Mouse (Mus musculus) megakaryocyte-erythroid progenitor cell, adult 5-6 weeks (primary cell): ENCODE results near the gene Anks1b. TPM values are rescaled to one million over a fixed set of nuclear protein-coding genes. Genes with fewer than 3 reads are reported as not detected.

ENCODE experiments used
- ATAC-seq: replicated peaks from 2 replicates; pipeline ENCODE4 v1.8.0; 2016; ENCODE audit warnings: mild to moderate bottlenecking, inconsistent platforms; ENCODE audit not compliant: severe bottlenecking, poor library complexity, low FRiP score, low TSS enrichment
- total RNA-seq, 2 experiments: library from RNA; stranded (forward) in 1 of 2; stranded (reverse) in 1 of 2; fragments of 200-1000, 215-1000 nt in 1 of 2; fragments of >200 nt in 1 of 2; fragmentation: Nextera tagmentation in 1 of 2; gene quantifications; 2 replicates each; pipeline ENCODE4 v1.2.3; 2014 to 2017

Anks1b gene
- total RNA-seq, 2 experiments from 2014 or later = not detected

GRCm38 (mm10) chr10:90329781-90330180 lies 456.5 kb downstream of the Anks1b start:
- no peak for ATAC-seq

DNA sequence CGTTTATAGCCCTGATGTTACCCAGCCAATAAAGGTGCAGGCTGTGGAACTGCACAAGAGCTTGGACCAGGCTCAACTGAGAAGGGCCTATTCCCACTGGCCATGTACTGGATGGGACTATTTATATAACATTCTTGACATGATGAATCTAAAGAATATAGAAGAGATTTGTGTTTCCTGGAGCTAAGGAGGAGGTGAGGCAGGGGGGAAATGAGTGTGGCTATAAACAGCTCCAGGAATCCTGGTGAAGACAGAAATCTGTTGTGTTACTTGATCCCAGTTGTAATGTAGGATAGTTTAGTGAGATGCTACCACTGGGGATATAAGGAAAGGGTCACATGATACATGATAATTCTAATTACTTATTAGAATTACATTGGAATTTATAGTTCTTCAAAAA lies 472.1 kb downstream of the Anks1b start:
- ATAC-seq = no peak

GRCm38 (mm10) chr10:90356258-90356657 lies 482.9 kb downstream of the Anks1b start:
- ATAC-seq = no peak

DNA sequence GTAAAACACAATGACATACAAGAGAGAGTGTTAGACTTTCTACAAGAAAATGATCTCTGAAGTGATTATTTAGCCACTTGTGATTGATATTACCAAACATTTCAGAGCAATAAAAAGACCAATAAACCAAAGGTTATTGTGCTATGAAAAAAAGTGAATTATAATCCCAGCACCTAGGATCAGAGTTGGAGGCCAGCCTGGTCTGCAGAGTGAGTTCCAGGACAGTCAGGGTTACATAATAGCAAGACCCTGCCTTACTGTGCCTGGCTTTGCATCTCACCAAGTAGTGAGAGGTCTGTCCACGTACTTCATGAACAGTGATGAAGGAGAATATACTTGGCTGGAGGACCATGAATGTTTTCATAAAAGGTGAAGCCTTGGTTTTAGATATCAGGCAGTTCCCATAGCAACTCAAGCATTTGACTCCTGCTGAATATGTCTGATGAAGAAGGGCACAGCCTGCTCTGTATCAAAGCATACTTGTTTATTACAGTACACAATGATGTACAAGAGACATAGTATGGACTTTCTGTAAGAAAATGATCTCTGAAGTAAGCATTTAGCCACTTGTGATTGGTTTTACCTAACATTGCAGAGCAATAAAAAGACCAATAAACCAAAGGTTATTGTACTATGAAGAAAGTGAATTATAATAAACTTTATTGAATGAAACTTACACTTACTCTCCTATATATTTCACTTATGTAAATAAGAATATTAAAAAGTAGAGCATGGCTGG lies 484.0 kb downstream of the Anks1b start:
- ATAC-seq = no peak

GRCm38 (mm10) chr10:90369015-90369414 lies 495.7 kb downstream of the Anks1b start:
- ATAC-seq = no peak

- ATAC-seq = no peak
Observed at GRCm38 (mm10) chr10:90370751-90371150, 497.4 kb downstream of the Anks1b start.

- 0 out of 2 replicates have a peak, but pooled peaks have one; percentile 61 for ATAC-seq
Observed at GRCm38 (mm10) chr10:90373469-90373868, 500.2 kb downstream of the Anks1b start.

GRCm38 (mm10) chr10:90376605-90377004 lies 503.3 kb downstream of the Anks1b start:
- no peak for ATAC-seq

DNA sequence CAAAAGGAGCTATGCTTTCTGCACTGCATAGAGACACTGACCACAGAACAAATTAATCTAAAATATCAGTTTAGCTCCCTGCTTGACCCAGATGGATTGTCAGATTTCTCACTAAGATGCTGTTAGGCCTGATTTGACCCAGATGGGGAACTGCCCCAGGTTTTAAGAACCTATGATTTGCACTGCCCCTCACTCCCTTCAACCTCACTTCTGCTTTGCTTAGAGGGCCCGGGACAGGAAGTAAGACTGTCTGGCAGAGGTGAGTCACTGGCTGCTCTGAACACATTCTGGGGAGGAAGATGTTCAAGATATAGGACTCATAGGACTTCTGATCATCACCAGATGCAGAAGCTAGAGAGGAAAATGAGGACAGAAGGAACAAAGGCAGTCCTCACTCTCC lies 506.8 kb downstream of the Anks1b start:
- no peak for ATAC-seq

- ATAC-seq = no peak
Observed at GRCm38 (mm10) chr10:90380704-90381339, 507.5 kb downstream of the Anks1b start.

DNA sequence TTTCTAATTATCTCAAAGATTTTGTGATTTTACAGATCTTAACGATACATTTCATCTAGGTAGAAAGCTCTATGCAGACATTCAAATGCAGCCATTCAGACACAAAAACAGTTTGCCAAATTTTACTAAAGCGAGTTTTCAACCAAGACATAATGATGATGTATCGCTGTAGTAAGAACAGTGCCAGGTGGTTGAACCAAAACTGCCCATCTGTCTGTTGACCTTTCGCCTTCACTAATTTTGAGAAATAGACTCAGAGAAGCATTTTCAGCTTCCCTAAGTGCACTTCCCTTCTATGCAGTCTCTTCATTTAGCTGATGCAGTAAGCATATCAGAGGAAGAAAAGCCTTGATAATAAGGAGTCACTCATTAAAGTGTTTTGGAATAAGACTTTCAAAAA lies 527.1 kb downstream of the Anks1b start:
- ATAC-seq = no peak

DNA sequence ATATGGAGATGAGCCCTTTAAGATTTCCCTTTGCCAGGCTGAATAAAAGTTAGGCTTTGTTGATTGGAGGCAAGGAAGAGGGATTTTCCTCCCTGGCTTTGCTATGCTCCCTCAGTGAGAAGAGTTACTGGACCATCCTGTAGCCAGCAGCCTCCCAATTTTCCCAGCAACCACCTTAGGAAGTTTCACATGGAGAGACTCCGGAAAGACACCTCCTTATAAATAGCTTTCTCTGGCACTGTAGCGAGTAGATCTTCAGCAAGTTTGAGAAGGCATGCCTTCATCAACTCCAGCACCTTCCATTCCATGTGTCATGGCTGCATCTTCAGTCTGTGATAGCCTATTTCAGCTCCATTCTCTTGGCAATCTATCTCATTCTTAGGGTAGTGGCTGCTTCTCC lies 535.2 kb downstream of the Anks1b start:
- ATAC-seq = no peak

GRCm38 (mm10) chr10:90431527-90431926 lies 558.2 kb downstream of the Anks1b start:
- ATAC-seq = no peak

- no peak for ATAC-seq
Observed at GRCm38 (mm10) chr10:90431974-90432373, 558.7 kb downstream of the Anks1b start.

DNA sequence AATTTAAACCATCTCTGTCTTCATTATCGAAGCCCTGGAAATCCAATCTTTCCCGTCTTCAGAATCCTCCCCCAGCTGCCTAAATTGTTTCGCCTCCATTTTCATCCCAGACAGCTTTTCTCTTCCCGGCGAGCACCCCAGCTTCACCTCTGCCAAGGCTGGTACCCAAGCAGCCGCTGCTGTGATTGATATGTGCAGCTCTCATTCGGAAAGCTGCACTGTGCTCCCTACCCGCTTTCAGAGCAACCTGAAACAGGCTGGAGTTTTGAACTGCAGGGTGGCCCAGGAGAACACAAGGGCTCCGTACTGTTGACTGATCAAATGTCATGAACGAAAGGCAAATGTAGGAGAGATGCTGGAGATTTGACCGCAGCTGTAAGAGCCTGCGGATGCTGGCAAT lies 559.2 kb downstream of the Anks1b start:
- no peak for ATAC-seq

DNA sequence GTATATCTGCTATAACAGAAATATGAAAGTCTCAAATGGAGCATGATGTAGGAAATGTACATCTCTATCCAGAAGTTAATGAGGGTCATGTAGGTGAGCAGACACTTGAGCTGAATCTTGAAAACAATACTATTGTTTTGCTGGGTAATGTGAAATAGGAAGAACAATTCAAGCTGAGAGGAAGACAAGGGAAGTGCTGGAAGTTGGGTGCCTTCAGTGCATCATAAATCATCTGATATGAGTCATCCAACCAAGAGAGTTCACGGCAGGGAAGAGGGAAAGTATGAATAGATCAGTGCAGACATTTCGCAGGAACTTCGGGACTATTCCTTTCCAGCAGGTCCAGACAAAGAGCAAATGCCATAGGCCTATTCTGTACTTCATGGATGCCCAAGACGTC lies 567.7 kb downstream of the Anks1b start:
- no peak for ATAC-seq

GRCm38 (mm10) chr10:90441656-90442055 lies 568.3 kb downstream of the Anks1b start:
- ATAC-seq = no peak

- no peak for ATAC-seq
Observed at GRCm38 (mm10) chr10:90464906-90465305, 591.6 kb downstream of the Anks1b start.

GRCm38 (mm10) chr10:90465426-90465825 lies 592.1 kb downstream of the Anks1b start:
- no peak for ATAC-seq

GRCm38 (mm10) chr10:90467546-90467945 lies 594.2 kb downstream of the Anks1b start:
- no peak for ATAC-seq

GRCm38 (mm10) chr10:90493436-90493835 lies 620.1 kb downstream of the Anks1b start:
- no peak for ATAC-seq
